Mouse (Mus musculus) liver, embryonic 11.5 days (tissue): Measurements from ENCODE around the gene Hps3. TPM values are rescaled to one million over a fixed set of nuclear protein-coding genes. Genes with fewer than 3 reads are reported as not detected.
"Not testable (repeated sequence)": the region's sequence is repeated elsewhere in the genome, so short reads cannot be mapped to it uniquely, and the experiment has no call there.

Experiments
- ATAC-seq: fragments of 200-750 bp; cut with Nextera tagmentation; replicated peaks from 2 replicates; pipeline ENCODE4 v1.8.0; 2017; ENCODE audit warnings: moderate number of reproducible peaks, mild to moderate bottlenecking, moderate TSS enrichment, moderate library complexity; ENCODE audit not compliant: low FRiP score
- DNase-seq: peaks from one replicate; pipeline ENCODE4 v3.0.0-alpha.2; 2017; ENCODE audit warnings: low spot score
- H3K27ac ChIP-seq: fragments of 300-500 bp; sonication (generic); 2 replicates; pipeline ENCODE4 v1.5.1; 2014; ENCODE audit warnings: mild to moderate bottlenecking, low read depth, low read length, control low read depth
- H3K27me3 ChIP-seq: fragments of 300-500 bp; sonication (generic); replicated peaks from 2 replicates; pipeline ENCODE4 v1.6.1; 2014; ENCODE audit warnings: low read length, mixed read lengths; ENCODE audit not compliant: control insufficient read depth, insufficient read depth
- H3K36me3 ChIP-seq: fragments of 300-500 bp; sonication (generic); 2 replicates; pipeline ENCODE4 v1.6.1; 2014; ENCODE audit warnings: mild to moderate bottlenecking, low read length, moderate library complexity, mixed read lengths; ENCODE audit not compliant: control insufficient read depth, insufficient read depth
- H3K4me1 ChIP-seq: fragments of 300-500 bp; sonication (generic); replicated peaks from 2 replicates; pipeline ENCODE4 v1.6.1; 2014; ENCODE audit warnings: low read length, mixed read lengths; ENCODE audit not compliant: control insufficient read depth, insufficient read depth
- H3K4me2 ChIP-seq: fragments of 300-500 bp; sonication (generic); 2 replicates; pipeline ENCODE4 v1.6.1; 2014; ENCODE audit warnings: mild to moderate bottlenecking, control low read depth, moderate library complexity
- H3K4me3 ChIP-seq: fragments of 300-500 bp; sonication (generic); 2 replicates; pipeline ENCODE4 v1.5.1; 2014; ENCODE audit warnings: low read depth, low read length, control low read depth
- H3K9ac ChIP-seq: fragments of 300-500 bp; sonication (generic); 2 replicates; pipeline ENCODE4 v1.6.1; 2014; ENCODE audit warnings: low read depth, low read length, control low read depth
- H3K9me3 ChIP-seq: fragments of 300-500 bp; sonication (generic); 2 replicates; pipeline ENCODE4 v1.6.1; 2016; ENCODE audit warnings: low read length, inconsistent platforms, mixed read lengths; ENCODE audit not compliant: control insufficient read depth
- WGBS: fragments of 180-500 bp; shearing (Covaris S2); extraction: QIAGEN DNeasy Blood & Tissue Kit; methylation state at CpG from one replicate; pipeline ENCODE4 v1.1.7; 2014; 5-methylcytosine and 5-hydroxymethylcytosine counted together
- polyA plus RNA-seq: library from polyadenylated mRNA; unstranded; fragments of >200 nt; fragmentation: Nextera tagmentation; extraction: Ambion mirVana; gene quantifications from 2 replicates; pipeline ENCODE4 v1.2.1, GENCODE M21; 2014

Gene Hps3
- polyA plus RNA-seq, 1 experiment from 2014 or later: 10.4 TPM

DNA sequence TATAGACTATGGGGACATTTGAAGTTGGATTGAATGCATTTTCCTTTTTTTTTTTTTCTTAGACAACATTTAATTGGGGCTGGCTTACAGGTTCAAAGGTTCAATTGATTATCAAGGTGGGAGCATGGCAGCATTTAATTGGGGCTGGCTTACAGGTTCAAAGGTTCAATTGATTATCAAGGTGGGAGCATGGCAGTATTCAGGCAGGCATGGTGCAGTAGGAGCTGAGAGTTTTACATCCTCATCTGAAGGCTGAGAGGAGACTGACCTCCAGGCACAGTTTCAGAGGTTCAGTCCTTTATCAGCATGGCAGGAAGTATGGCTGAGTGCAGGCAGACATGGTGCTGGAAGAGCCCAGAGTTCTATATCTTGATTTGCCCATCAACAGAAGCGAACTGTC, 85.7 kb downstream of the Hps3 start:
- not testable (repeated sequence) for ATAC-seq, H3K9me3 ChIP-seq, H3K4me2 ChIP-seq, H3K4me3 ChIP-seq, H3K36me3 ChIP-seq, H3K4me1 ChIP-seq, H3K27me3 ChIP-seq, H3K9ac ChIP-seq, DNase-seq, H3K27ac ChIP-seq
- WGBS: 71% methylated on average over 1 of the region's 1 CpGs

DNA sequence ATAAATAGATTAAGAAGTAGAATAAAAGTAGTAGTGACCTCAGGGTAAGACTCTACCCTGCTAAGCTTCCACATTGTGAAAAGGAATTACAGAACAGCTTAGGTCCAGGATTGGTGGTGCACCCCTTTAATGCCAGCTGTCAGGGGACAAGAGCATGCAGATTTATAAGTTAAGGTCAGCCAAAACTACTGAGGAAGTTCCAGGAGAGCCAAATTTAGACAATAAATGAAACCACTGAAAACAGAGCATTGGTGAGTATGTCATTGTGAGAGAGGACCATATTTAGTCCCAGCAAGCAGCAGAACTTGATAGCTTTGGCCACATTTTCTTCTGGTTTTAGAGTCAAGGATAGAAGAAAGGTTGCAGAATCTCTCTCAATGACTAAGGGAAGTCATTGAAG, 86.6 kb downstream of the Hps3 start:
- Histone ChIP-seq H3K36me3 (no peaks in the 10 kb centered on the region), H3K4me3 (no peak overlapping the region), H3K9me3 (no peaks in the 10 kb centered on the region), H3K27ac (no peak overlapping the region), H3K27me3 (no peaks in the 10 kb centered on the region), H3K4me2 (no peak overlapping the region), H3K4me1 (no peaks in the 10 kb centered on the region), H3K9ac (no peak overlapping the region)
- DNase-seq: no peak
- no peak for ATAC-seq

Other genes with a start within 250 kb of the Hps3 start
- 0.25 and 0.65 TPM in 2 replicates for gene Cp, start 78.3 kb downstream of the Hps3 start, polyA plus RNA-seq
- gene Hltf, start 22.5 kb upstream of the Hps3 start, polyA plus RNA-seq: 19.9 and 21.2 TPM in 2 replicates
- gene Gyg, start 120.0 kb upstream of the Hps3 start, polyA plus RNA-seq: 57.2 and 58.5 TPM in 2 replicates
- 2.3 and 3.6 TPM in 2 replicates for gene Cpa3, start 206.9 kb upstream of the Hps3 start, polyA plus RNA-seq
- not detected in 2 replicates for gene Cpb1, start 240.4 kb upstream of the Hps3 start, polyA plus RNA-seq